Mouse (Mus musculus): ENCODE data around the gene Snrnp70.

The Snrnp70 gene

DNA sequence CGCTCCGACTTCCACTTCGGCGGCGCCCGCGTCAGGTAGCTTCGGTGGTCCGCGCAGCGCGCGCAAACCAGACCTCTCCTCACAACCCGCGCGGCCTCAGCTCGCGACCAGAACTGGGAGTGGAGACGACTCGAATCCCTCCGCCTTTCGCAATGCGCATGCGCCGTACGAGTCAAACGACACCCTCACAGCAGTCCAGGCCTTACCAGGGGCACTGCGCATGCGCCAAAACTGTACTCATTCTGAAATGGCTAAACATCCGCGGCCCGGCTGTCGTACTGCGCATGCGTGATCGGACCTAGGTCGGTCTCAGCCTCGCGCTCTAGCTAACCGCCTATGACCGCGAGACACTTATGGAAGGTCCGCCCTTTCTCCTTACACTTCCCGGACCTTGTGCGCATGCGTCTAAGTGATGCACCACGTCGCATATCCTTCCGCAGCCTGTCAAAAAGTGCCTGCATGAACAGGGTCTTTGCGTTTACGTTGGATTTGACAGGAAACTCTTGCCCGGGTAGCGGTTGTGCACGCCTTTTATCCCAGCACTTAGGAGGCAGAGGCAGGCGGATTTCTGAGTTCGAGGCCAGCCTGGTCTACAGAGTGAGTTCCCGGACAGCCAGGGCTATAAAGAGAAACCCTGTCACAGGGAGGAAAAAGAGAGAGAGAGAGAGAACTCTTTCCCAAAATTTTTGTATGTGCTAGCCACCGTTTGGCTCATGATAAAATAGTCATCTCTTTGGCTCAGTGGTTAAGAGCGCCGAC is at the start of gene Snrnp70:
TSS of gene Snrnp70 (minus strand) at position 165 of the 759 bp plus-strand sequence.
- DNase-seq (ENCODE audit: low spot score in 2 of 2), result peak; percentile 100

DNA sequence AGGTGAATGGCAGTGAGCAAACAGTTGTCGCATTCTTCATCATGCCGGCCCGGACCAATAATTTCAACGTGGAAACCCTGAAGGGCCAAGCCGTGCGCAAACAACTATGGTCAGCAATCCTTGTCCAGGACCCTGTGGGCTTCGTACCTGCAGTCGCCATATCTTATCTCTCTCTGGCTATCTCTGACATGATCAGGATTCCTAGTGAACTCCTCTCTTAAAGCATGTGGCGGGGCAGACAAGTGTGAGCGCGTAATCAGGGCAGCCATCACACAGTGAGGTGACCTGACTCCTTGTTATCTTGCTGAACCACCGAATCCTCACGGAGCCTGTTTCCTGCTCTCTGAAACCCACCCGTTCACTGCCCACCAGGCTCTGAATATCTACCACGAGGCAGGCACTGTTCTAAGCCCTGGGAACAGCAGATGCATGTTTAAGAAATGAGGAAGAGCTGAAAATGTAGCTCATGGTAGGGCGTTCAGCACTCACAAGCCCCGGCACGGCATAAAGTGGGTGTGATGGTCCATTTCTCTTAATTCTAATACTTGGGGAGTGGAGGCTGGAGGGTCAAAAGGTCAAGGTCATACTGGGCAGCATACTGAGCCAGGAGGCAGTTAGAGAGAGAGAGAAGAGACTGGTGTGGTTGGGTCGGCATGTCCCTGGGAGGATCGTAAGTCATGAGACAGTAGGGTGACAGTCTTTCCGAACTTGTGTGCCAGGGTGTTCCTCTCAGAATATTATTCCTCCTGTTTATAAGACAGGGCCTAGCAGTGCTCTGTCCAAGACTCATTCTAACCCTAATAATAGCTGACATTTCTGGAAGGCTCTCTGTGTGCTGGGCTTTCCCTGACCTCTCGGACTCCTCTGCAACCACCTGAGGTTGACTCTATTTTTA is 48.2 kb upstream of the Snrnp70 start:
- DNase-seq (ENCODE audit: low spot score in 2 of 2), result no peak

DNA sequence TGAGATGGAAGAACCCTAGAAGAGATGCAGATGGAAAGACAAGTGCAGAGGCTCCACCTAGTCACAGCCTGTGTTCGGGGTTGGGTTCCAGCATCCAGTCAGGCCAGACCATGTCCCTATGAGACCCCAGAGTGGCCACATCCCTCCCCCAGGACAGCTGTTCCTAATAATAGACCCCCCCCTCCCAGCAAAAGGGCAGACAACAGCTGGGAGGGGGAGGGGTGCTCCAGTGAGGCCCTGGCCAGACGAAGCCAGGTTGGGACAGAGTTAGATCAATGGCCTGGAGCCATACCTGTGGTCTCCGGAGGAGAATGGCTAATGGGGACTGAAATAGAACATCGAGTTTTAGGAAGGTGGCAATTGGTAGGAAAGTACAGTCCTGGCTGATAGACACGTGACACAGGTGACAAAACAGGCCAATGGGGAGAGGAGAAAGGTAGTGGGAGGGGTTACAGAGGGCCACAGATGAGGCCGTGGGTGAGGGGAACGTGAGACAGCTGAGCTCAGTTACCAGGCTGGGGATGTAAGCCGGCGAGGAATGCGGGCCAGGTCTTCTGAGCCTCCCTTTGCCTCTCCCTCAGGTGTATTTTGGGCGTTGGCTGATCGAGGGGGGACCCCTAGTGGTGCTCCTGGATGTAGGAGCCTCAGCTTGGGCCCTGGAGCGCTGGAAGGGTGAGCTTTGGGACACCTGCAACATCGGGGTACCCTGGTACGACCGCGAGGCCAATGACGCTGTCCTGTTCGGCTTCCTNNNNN is 42.2 kb upstream of the Snrnp70 start, which contains the start of gene Ruvbl2:
TSS of gene Ruvbl2 (minus strand) at position 576 of the 756 bp plus-strand sequence.
- no peak for DNase-seq (ENCODE audit: low spot score in 2 of 2)

DNA sequence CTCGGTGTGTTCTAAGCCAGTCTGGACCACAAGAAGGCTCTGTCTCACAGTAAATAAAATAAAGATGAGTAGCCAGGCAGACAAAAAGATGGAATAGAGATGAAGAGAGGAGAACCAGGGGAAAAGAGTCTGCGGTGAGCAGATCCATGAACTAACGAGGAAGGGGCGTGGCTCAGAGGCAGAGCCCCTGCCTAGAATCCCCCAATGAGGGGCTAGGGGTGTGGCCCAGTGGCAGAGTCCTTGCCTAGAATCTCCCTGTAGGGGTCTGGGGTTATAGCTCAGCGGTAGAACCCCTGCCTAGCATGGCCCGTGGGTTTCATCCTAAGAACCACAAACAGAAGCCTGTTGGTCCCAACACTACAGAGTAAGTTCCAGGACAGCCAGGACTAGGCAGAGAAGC is 41.5 kb upstream of the Snrnp70 start:
- no peak for DNase-seq (ENCODE audit: low spot score in 2 of 2)

DNA sequence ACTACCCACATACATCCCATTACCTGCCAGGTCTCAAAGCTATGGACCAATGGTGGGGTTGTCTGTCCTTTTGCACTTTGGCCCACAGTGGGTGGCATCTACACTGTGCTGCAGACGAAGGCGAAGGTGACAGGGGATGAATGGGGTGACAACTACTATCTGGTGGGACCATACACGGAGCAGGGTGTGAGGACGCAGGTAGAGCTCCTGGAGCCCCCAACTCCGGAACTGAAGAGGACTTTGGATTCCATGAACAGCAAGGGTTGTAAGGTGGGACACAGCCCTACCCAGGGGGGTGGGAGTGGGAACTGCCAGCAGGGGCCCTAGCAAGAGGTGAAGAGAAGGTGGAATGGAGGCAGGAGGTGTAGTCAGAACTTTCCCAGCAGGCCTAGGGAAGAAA is 40.9 kb upstream of the Snrnp70 start:
- no peak for DNase-seq (ENCODE audit: low spot score in 2 of 2)

DNA sequence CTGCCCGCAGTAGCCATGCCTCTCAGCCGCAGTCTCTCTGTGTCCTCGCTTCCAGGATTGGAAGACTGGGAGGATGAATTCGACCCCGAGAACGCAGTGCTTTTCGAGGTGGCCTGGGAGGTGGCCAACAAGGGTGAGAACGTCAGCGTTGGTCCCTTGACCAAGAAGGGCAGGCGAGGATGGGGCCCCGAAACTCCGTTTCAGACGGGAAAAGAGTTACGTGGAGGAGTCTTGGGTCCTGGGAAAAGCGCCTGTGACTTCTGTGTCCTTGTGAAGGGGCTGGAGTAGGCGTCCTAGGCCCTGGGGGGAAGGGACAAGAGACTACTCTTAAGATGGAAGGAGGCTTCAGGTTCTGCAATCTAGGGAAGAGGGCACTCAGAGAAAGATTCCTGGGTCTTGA is 39.5 kb upstream of the Snrnp70 start:
- DNase-seq (ENCODE audit: low spot score in 2 of 2), result no peak

DNA sequence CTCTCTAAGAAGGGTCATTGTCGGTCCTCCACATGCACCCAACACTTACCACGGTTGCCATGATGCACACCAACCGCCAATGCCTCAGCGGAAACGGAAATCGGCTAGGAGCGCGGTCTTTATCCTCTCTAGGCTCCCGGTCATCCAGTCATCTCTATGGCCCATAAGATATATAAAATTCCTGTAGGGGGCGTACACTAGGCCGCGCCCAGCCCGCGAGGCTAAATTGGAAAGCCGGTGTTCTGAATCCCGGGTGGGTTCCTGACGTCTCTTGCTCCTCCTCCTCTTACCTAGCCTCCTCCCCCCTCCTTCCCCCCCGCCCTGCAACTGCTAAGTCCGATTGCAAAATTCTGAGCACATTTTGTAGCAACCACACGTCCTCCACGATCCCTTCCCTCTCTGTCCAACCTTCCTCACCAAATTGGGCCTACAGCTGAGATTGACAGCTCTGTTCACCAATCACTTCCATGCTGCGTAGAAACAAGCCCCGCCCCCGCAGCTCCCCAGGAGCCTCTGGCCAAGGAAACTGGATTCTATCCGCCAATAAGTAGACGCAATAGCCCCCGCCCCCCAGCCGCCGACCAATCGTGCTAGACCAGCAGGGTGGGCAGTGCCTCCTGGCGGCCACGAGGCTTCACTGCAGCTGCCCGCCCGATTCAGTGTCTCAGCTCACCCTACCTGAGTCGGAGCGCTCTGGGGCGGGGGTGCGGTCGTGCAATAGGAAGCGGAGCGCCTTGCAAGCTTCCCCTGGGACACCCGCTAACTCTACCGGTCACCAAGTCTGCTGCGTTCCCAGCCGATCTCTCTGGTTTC is 38.9 kb upstream of the Snrnp70 start, which contains the start of gene Gys1:
TSS of gene Gys1 (plus strand) at position 642 of the 813 bp plus-strand sequence.
- peak; percentile 100 for DNase-seq (ENCODE audit: low spot score in 2 of 2)

DNA sequence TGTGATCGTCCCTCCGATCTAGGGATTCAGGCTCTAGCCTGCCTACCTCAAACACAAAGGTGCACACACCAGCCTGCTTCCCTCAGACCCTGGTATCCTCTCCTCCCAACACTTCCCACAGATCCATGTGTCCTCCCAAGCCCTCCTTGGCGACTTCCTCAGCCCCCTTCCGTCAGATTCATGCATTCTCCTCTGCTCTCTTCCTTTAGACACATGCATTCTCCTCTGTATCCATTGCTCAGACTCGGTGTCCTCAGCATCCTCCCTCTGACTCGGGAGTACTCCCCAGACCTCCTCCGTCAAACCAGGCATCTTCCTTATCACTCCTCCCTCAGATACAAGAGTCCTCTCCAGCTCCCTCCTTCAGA is 38.3 kb upstream of the Snrnp70 start:
- no peak for DNase-seq (ENCODE audit: low spot score in 2 of 2)

DNA sequence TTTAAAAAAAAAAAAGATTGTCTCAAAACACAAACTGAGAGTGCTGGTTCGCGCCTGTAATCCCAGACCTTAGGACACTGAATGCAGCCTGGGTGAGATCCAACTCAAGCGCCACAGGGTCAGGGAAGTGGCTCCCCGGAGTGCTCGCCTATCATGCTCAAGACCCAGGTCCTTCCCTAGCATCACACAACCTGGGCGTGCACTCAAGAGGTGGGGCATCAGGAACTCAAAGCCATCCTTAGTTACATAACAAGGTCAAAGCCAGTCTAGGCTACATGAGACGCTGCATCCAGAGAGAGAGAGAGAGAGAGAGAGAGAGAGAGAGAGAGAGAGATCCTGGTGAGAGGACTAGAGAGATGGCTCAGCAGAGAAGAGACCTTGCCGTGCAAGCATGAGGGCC is 31.0 kb upstream of the Snrnp70 start:
- DNase-seq (ENCODE audit: low spot score in 2 of 2), result no peak

DNA sequence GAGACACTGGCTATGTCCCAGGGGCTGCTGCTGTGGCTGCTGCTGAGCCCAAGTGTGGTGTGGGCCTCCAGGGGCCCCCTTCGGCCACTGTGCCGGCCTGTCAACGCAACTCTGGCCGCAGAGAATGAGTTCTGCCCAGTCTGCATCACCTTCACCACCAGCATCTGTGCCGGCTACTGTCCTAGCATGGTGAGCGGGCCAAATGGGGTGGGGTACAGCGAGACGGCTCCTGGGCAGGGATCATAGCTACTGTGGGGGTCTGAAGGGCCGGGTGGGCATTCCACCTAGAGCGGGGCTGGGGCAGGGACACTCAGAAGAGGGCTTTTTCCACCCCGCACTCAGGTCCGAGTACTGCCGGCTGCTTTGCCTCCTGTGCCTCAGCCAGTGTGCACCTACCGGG is 25.7 kb upstream of the Snrnp70 start:
- no peak for DNase-seq (ENCODE audit: low spot score in 2 of 2)

DNA sequence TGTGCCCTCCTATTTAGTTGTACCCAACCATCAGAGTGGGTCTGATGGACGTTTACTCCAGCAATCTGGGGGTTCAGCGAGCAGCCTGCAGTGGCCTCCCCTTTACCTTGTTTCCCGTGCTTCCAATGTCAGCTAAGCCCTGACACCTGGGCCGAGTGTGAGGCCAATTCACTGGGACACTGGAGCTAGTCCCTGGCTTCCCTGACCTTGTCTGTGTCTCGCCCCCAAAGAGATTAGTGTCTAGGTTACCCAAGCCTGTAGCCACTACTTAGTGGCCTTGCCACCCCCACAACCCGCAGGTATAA is 25.0 kb upstream of the Snrnp70 start, which contains the start of gene Lhb:
TSS of gene Lhb (plus strand) at position 206 of the 305 bp plus-strand sequence.
- DNase-seq (ENCODE audit: low spot score in 2 of 2), result no peak

DNA sequence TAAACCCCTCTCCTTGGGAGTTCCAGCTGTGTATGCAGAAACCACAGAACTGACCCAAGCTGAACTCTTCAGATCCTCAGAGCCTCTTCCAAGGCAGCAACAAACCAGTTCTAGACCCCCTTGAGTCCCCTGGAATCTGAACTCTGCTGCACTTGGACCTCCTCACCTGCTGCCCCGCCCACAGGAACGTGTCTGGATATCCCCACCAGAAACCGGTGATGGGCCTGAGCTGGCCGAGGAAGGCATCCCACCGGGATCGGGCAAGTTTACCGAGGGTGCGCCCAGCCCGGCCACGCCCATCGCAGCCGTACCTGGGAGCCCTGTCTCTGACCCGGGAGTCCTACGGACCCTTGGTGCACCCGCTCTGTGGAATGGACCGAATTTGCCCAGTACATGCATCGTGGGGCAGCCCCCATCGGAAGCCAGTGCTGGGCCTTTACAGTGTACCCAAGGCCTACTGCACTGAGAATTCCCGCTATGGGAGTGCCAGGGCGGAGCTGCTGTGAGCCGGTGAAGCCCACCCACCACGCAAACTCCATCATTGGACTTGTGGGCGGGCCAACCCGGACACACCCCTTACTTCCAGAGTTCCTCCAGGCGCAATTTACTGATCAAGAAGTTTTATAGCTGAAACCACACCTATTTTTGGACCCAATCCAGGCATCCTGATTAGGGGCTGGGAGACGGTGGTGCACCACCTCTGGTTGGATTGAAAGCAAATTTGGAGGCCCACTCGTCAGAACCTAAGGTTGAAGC is 24.5 kb upstream of the Snrnp70 start:
- no peak for DNase-seq (ENCODE audit: low spot score in 2 of 2)

DNA sequence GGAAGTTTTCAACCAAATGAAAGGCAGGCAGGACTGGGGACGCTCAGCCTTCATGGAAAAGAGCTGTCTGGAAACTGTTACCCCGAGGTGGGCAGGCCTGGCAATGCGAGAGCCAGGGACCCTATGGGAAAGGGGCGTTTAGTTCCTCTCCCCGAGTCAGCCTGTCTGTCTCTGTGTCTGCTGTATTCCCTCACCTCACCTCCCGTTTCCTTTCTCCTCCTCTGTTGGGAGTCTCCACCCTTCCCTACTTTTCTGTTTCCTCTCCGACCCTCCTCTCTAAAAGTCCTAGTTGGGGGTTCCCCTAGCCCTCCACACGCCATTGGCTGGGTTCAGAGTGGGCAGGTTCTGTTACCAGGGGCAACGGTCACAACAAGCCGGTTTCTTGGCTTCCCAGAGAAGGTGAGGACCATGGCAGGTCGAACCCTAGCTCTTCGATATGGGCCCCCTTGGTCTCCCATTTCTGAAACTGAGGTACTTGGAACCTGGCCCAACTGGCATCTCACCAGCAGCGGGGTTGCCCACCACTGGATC is 22.5 kb upstream of the Snrnp70 start:
- DNase-seq (ENCODE audit: low spot score in 2 of 2), result no peak

DNA sequence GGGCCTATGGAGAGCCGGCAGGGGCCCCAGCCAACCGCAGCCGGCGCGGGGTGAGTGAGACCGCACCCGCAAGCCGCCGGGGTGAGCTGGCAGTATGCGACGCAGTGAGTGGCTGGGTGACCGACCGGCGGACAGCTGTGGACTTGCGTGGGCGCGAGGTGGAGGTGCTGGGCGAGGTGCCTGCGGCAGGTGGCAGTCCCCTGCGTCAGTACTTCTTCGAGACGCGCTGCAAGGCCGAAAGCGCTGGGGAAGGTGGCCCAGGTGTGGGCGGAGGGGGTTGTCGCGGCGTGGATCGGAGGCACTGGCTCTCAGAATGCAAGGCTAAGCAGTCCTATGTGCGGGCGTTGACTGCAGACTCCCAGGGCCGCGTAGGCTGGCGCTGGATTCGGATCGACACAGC is 20.1 kb upstream of the Snrnp70 start:
- DNase-seq (ENCODE audit: low spot score in 2 of 2), result peak in 1 of 2 experiments; percentile 36

DNA sequence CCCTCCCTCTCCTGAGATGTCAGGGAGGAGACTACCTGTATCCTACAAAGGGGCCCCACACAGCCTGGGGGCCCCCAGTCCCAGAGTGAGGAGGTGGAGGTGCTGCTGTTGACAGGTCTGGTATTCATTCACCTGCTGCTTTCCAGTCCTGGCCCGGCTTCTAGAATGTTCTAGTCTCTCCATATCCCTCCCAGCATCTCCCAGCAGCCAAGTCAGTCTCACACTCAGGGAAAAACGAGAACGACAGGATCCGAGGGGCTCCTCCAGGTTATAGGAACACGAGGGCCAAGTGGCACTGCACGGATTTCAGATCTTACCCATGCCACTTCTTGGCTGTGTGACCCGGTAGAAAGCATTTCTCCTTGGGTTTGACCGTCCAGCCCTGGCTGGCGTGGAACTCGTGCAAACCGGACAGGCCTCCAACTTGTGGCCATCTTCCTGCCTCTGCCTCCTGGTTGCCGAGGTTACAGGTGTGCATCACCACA is 19.2 kb upstream of the Snrnp70 start:
- DNase-seq (ENCODE audit: low spot score in 2 of 2), result no peak

DNA sequence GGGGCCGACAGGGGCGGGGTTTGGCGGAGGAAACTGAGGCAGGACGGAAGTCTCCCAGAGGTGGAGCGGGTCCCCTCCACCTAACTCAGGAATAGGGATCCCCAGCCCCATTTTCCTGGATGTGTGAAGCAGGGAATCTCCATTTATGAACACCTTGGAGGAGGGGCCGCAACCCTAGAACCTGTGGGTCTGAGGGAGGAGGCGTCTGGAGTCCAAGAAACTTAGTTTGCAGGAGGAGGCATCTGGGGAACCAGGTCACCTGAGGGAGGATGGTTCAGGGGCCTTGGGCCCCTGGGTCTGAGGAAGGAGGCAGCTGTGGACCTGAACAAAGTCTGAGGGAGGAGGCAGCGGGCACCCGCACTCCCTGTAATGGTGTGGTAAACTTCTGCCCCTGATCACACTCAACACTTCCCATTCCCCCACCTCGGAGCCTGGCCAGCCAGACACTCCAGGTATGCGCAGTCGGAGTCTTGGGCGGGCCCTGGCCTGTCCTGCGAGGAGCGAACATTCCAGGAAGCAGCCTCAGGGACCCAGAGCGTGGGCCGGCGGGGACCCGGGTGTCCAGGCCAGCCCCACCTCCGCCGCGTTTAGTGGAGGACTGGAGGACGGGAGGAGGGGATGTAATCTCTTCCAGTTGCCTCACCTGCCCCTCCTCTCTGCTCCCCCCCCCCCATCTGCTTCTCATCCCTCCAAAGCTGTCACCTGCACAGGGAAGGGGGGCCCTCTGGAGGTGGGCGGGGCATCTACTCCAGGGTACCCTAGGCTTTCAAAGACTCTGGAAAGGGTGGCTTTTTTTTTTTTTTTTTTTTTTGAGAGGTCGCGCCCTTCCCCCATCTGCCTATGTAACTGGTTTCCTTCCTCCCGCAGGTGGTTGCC is 18.6 kb upstream of the Snrnp70 start:
- DNase-seq (ENCODE audit: low spot score in 2 of 2), result no peak

DNA sequence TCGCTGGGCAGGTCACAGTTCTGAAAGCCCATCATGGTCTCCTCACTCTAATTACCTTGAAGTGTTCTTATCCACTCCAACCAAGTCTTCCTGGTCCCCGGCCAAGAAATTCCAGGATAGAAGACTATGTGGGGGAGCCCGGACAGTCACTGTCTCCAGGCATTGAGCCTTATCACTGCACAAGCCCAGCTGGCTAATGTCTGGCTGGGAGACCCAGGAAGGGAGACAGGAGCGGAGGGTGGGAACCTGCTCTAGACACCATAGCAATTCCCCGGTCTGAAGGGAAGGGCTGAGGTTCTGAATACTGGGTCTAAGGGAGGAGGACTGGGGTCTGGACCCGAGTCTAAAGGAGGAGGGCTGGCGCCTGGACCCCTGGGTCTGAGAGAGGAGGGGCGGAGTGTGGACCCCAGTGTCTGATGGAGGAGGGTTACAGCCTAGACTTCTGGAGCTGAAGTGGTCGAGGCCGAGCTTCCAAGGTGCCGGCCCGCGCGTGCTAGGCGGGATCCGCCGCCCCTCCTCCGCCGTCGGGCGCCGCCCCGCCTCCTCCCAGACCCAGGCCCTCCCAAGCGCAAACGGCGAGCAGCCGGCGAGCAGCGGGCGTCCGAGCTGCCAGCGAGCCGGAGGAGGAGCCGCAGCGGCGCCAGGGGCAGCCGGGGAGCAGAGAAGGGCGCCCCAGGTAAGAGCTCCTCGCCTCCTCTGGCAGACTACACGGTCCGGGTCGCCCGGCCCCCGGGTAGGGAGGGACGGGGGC is 17.7 kb upstream of the Snrnp70 start, which contains the start of gene Ntf5:
TSS of gene Ntf5 (plus strand) at position 583 of the 751 bp plus-strand sequence.
- no peak for DNase-seq (ENCODE audit: low spot score in 2 of 2)

DNA sequence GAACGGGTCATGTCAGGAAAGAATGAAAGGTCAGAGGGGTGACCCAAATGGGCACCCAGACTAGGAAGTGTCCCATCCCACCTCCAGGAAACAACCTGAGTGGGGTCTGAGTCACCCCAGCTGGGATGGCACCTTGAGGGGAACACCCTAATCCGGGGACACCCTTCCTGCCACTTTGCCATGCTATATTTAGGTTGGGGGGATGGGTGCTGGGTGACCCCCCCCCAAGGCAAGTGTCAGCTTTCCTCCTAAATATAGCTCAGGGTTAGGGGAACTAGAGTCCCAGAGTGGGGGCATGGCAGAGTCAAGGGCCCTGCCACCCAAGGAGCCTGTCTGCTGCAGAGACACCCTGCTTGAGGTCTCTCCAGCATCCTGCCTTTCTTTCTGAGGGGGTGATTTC is 16.9 kb upstream of the Snrnp70 start:
- no peak for DNase-seq (ENCODE audit: low spot score in 2 of 2)

Measured in right cerebral cortex, postnatal 10 days (tissue).